Mouse (Mus musculus) megakaryocyte, embryonic 14.5 days (primary cell): ENCODE measurements around the gene Dgkz. TPM values are rescaled to one million over a fixed set of nuclear protein-coding genes. Genes with fewer than 3 reads are reported as not detected.

Experiments
- H3K27me3 ChIP-seq: replicated peaks from 2 replicates; pipeline ENCODE3; 2012; ENCODE audit warnings: inconsistent platforms
- H3K36me3 ChIP-seq: replicated peaks from 2 replicates; pipeline ENCODE3; 2012; ENCODE audit warnings: low read length, inconsistent platforms, mixed read lengths
- H3K4me1 ChIP-seq: 2 replicates; pipeline ENCODE4 v1.6.1; 2012; ENCODE audit warnings: inconsistent platforms
- H3K4me3 ChIP-seq: replicated peaks from 2 replicates; pipeline ENCODE3; 2012; ENCODE audit warnings: moderate library complexity, mild to moderate bottlenecking, inconsistent platforms
- H3K9me3 ChIP-seq: 2 replicates; pipeline ENCODE4 v1.6.1; 2012; ENCODE audit warnings: inconsistent platforms
- FLI1 ChIP-seq: IDR thresholded peaks from 2 replicates; pipeline ENCODE4 v1.6.1; 2012; ENCODE audit warnings: low read length, inconsistent platforms, mixed read lengths
- GATA1 ChIP-seq: IDR thresholded peaks from 3 replicates; pipeline ENCODE4 v1.6.1; 2012; ENCODE audit warnings: mixed read lengths, low read length, inconsistent platforms, borderline replicate concordance
- polyA plus RNA-seq: library from polyadenylated mRNA; stranded (reverse); fragments of >175 nt; gene quantifications from 2 replicates; pipeline ENCODE4 v1.2.3, GENCODE M21; 2012; ENCODE audit warnings: low replicate concordance; ENCODE audit not compliant: insufficient read depth

The Dgkz gene
- polyA plus RNA-seq, 1 experiment: 303 TPM

- H3K27me3 ChIP-seq: peaks cover 69% of the 10 kb centered on the region
- TF ChIP-seq FLI1 (no peak), GATA1 (no peak)
Observed at GRCm38 (mm10) chr2:92012768-92013445, 37.2 kb upstream of the Dgkz start.

DNA sequence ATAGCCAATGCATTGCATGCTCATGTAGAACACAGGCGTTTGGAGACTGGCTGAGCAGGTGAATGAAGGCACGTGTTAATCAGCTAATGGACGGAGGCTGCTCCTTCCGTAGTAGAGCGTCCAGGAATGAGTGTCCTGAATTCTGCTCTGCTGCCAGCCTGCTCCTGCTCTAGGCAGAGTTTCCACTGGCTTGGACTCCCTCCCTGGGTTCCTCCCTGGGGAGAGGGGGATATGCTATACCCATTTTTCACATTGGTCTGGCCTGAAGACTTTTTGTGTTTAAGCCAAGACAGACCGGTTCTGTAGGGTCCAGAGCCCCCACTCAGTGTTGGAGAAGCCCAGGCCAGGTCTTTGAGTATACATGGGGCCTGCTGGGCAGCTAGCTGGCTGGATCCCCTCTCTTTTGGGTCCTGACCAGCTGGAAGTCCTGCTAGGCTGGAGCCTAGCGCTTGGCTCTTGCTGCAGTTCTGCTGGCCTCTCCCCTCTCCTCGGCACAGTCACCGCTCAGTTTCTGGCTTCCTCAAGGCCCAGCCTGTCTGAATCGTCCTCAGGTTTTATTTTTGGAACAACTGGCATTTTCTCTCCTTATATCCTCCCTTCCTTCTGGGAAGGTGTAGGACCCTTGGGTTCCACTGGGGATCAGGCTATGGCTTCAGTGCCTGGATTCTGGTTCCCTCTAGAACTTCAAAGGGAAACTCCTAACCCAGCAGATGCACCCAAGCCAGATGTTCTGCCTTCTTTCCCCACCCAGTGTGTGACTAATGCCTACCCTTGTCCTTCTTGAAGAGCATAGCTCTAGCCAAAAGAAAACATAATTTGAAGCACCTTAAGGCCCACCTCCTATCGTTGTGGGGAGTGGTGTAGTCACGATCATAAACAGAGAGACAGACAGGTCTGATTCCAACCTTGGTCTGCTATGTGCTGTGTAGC is 36.0 kb upstream of the Dgkz start:
- Histone ChIP-seq H3K4me1 (peaks cover 34% of the 10 kb centered on the region), H3K27me3 (peaks cover 57% of the 10 kb centered on the region), H3K9me3 (no peaks in the 10 kb centered on the region), H3K36me3 (no peaks in the 10 kb centered on the region), H3K4me3 (no peak overlapping the region)
- no peak for TF ChIP-seq FLI1
- no peak for TF ChIP-seq GATA1

More at GRCm38 (mm10) chr2:92012768-92013445, 37.2 kb upstream of the Dgkz start:
- Histone ChIP-seq H3K4me3 (no peak overlapping the region), H3K4me1 (peaks cover 27% of the 10 kb centered on the region), H3K36me3 (no peaks in the 10 kb centered on the region), H3K9me3 (no peaks in the 10 kb centered on the region)

- Histone ChIP-seq H3K36me3 (no peaks in the 10 kb centered on the region), H3K9me3 (no peaks in the 10 kb centered on the region), H3K4me1 (peaks cover 29% of the 10 kb centered on the region), H3K27me3 (peaks cover 57% of the 10 kb centered on the region), H3K4me3 (peak overlapping the region; percentile 93)
- TF ChIP-seq FLI1: no peak
Observed at GRCm38 (mm10) chr2:92008623-92009404, 33.1 kb upstream of the Dgkz start.

DNA sequence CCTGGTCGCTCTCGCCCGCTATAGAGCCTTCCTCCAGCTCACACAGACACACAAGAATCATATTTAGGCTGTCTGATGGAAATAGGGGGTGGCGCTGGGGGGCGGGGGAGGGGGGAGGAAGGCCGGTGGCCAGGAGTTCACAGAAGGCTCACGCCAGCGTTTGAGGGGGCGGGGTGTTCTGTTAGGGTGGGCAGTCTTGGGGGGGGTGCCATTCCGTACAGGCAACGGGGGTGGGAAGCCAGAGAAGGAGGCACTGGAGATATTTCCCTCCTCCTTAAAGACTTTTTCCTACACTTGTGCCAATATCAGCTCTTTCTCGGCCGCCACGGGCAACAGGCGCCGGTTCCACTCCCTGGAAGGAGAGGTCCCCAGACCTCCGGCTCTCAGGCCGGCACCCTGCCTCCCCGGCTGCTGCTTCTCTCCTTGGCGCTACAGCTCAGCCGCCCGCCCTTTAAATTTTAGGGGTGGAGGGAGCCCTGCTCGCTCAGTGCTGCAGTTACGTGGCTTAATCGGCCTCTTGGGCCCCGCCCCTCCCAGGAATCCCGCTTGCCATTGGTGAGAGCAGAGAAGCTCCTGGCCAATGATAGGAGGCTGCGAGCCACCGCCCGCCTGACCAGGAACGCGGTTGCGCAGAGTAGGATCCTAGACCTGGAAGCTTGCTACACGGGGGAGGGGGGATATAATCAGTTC is 32.4 kb upstream of the Dgkz start:
- Histone ChIP-seq H3K27me3 (peaks cover 54% of the 10 kb centered on the region), H3K4me1 (peaks cover 27% of the 10 kb centered on the region)

DNA sequence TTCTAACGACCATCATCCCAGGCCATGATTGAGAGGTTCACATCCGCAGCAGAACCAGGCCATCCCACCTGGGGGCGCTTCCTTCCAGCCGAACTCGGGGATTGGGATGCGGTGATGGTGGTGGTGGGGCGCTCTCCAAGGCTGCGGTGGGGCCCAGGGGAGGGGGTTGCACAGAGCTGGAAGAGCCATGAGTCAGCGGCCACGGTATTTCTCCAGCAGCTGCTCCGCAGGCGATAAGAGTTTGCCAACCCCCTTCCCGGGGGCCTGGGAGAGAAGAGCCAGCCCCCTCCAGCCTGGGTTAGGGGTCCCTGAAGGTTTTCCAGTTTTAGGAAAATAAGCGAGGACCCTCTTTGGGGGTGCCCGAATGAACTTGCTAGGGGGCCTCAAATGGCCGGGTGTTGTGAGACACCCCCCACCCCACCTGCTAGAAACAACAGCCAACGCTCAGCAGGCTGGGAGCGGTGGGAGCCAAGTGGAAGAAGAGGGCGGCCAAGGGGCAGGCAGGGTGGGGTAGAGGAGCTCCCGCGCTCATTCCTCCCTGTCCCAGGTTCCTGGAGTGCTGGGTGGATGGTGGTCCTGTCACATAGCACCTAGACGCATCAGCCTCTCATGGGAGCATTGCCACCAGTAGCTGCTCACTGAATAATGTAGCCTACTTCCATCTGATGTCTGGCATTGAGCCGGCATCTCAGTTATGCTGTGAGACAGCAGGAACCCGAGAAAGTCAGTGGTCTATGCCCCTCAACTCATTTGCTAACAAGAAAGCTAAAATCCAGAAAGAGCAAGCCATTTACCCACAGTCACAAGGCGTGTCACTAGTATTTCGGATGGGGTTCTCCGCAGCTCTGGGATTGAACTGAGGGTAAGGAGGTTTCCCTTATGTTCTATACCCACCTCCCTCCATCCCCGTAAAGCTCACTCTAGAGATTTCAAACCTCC is 31.6 kb upstream of the Dgkz start:
- no peaks in the 10 kb centered on the region for H3K36me3 ChIP-seq
- H3K4me3 ChIP-seq: peak overlapping the region; percentile 93
- no peaks in the 10 kb centered on the region for H3K9me3 ChIP-seq
- TF ChIP-seq FLI1 (no peak), GATA1 (no peak)
- peaks cover 27% of the 10 kb centered on the region for H3K4me1 ChIP-seq
- H3K27me3 ChIP-seq: peaks cover 47% of the 10 kb centered on the region

More for the DNA sequence above, 32.4 kb upstream of the Dgkz start:
- H3K9me3 ChIP-seq: no peaks in the 10 kb centered on the region
- no peaks in the 10 kb centered on the region for H3K36me3 ChIP-seq
- H3K4me3 ChIP-seq: peak overlapping the region; percentile 93
- no peak for TF ChIP-seq FLI1
- TF ChIP-seq GATA1: no peak

- Histone ChIP-seq H3K9me3 (no peaks in the 10 kb centered on the region), H3K27me3 (peaks cover 46% of the 10 kb centered on the region)
- TF ChIP-seq GATA1: no peak
- TF ChIP-seq FLI1: no peak
Observed at GRCm38 (mm10) chr2:92006491-92006890, 30.8 kb upstream of the Dgkz start.

GRCm38 (mm10) chr2:92004617-92005016 is 29.0 kb upstream of the Dgkz start:
- peaks cover 46% of the 10 kb centered on the region for H3K27me3 ChIP-seq
- H3K4me1 ChIP-seq: peaks cover 27% of the 10 kb centered on the region
- no peaks in the 10 kb centered on the region for H3K9me3 ChIP-seq

More at GRCm38 (mm10) chr2:92006491-92006890, 30.8 kb upstream of the Dgkz start:
- Histone ChIP-seq H3K4me1 (peaks cover 27% of the 10 kb centered on the region), H3K4me3 (peak overlapping the region; percentile 93), H3K36me3 (no peaks in the 10 kb centered on the region)

DNA sequence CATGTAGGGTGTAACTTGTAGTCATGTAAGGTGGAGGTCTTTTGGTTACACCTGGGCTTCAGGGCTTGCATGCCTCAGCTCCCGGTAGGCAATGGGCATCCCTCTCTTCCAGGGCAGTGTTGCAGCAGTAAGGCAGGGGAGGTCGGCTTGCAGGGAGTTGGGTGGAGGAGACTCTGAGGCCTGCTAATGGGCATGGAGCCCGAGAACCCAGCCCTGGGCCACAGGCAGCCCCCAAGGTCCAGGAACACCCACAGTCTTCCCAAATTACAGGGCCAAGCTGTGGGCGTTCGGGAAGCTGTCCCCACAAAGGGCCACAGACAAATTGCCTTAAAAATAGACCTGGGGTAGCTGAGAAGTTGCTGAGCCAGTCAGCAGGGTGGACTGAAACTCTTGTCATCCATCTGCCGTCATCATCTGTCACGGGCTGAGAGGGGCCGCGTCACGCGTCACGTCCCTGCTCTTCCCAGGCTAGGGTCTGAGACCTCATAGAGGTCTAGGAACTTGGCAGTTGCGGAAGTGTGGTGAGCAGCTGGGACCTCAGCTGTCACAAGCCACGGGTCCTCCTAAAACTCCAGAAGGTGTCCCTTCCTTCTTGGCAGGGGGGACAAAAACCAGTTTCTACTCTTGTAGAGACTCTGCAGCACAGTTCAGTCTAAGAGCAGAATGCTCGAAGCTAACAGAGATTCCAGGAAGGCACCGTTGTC is 22.4 kb upstream of the Dgkz start:
- Histone ChIP-seq H3K4me1 (peaks cover 4% of the 10 kb centered on the region; the same call in 1 of the 2 replicates), H3K9me3 (no peaks in the 10 kb centered on the region), H3K27me3 (peaks cover 73% of the 10 kb centered on the region), H3K4me3 (no peak overlapping the region), H3K36me3 (no peaks in the 10 kb centered on the region)
- no peak for TF ChIP-seq GATA1

More at GRCm38 (mm10) chr2:92004617-92005016, 29.0 kb upstream of the Dgkz start:
- no peak for TF ChIP-seq FLI1
- no peak for TF ChIP-seq GATA1
- H3K36me3 ChIP-seq: no peaks in the 10 kb centered on the region
- H3K4me3 ChIP-seq: no peak overlapping the region
